Mouse (Mus musculus): ENCODE measurements around the gene Shc1. TPM values are rescaled to one million over a fixed set of nuclear protein-coding genes. Genes with fewer than 3 reads are reported as not detected.
A peak's percentile ranks its signal among the peaks of the same experiment; 100 is the strongest.

Gene Shc1
- 10 to 100 TPM; 12.1 to 12.4 TPM for total RNA-seq (2021)

DNA sequence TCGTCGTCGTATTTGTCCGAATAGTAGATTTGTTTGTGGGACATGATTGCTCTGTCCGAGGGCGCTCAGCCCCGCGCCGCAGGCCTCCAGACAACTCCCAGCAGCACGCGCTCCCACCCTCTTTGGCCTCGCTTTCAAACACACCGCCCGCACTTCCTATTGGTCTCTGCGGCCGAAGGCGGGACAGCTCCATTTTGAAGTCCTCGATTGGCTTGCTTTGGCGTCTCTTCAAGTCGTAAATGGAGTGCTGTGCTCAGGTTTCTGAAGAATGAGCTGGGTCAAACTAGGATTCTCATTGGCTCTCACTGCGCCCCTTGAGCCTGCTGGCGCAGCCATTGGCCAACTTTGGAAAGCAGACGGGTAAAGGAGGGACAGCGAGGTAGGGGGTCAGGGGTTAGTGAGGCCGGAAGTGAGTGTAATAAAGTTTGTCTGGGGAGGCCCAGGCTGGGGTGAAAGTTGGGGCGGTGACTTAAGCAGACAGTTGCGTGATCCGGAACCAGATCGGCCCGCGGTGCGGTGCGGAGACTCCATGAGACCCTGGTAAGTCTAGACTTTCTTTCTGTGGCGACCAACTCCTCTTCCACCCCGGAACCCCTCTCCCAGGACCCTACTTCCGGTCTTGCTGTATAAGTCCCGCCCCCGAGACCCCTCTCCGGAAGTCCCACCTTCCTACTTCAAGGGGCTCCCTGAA is at the start of gene Shc1, which contains the start of gene Cks1b:
TSS of gene Shc1 (plus strand) at position 274 of the 691 bp plus-strand sequence.
TSS of gene Cks1b (minus strand) at position 214 of the 691 bp plus-strand sequence.
- DNase-seq = peak; percentile 89 to 91

- no peak for DNase-seq
These were observed 44.5 kb upstream of the Shc1 start for GRCm38 (mm10) chr3:89373581-89374231.

DNA sequence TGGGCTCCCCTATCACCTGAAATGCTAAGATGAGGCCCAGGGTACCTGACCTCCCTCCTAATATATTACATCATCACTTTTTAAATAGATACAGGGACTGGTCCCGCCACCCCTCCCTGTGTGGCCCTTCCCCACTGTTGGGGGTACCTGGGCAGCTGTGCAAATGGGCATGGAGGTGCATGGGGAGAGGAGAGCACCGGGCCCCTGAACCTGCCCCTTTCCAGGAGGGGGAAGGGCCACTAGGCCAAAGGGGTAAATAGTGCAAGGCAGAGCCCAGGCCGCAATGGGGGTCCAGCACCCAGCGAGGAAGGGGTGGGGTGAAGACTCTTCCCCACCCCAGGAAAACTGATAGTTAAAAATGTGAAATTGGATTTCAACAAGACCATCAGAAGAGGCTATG is 40.4 kb upstream of the Shc1 start:
- DNase-seq = no peak

GRCm38 (mm10) chr3:89378394-89379067 is 39.7 kb upstream of the Shc1 start:
- DNase-seq = peak; percentile 78

DNA sequence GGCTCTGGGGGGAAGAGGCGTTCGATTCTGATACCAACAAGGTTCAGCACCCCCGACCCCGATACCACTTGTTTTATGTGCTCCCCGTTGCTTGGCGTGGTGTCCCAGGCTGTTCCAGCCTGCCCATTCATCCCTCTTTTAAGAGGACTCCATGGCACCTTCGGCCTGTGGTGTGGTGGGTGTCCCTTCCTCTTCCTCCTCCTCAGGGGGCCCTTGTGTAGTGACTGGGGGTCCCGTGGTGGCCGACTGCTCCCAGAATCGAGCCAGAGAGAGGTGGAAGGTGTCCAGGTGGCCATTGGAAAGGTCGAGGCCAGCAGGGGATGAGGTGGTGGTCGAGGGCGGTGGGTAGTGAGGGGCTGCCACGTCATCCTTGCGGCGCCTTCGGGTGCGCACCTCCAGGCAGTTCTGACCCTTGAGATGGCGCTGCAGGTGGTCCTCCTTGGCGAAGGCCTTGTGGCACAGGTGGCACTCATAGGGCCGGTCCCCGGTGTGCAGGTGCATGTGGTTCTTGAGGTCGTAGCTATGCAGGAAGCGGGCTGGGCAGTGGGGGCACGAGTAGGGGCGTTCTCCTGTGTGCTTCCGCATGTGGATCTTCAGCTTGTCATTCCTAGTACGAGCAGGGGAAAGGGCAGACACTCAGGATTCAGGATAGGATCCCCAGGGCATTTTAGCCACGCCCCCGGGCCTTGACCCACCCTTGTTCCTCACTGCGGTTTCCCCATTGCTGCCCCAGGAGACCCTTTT is 38.7 kb upstream of the Shc1 start:
- DNase-seq = no peak

GRCm38 (mm10) chr3:89380291-89380690 is 38.0 kb upstream of the Shc1 start:
- DNase-seq = no peak

DNA sequence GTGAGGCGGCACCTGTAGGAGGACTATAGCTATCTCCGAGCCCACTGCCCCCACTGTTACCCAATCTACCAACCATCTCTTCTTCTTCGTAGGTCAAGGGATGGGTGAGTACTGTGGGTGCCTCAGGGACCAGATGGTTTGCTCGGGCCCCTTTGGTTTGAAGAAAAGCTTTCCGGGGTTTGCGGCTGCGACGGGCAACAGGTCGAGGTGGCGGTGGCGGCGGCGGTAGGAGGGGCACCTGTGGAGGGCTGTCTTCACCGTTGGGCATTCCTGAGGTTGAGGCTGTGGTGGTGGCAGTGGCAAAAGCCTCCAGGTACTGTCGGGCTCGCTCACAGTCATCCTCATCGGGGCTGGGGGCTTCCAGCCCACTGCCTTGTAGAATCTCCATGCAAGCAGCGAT is 37.5 kb upstream of the Shc1 start:
- DNase-seq = no peak

- no peak for DNase-seq
These were observed 37.0 kb upstream of the Shc1 start for GRCm38 (mm10) chr3:89381233-89381632.

GRCm38 (mm10) chr3:89382033-89382882 is 36.0 kb upstream of the Shc1 start:
- DNase-seq = no peak

- DNase-seq = no peak
These were observed 35.3 kb upstream of the Shc1 start for GRCm38 (mm10) chr3:89382950-89383349.

DNA sequence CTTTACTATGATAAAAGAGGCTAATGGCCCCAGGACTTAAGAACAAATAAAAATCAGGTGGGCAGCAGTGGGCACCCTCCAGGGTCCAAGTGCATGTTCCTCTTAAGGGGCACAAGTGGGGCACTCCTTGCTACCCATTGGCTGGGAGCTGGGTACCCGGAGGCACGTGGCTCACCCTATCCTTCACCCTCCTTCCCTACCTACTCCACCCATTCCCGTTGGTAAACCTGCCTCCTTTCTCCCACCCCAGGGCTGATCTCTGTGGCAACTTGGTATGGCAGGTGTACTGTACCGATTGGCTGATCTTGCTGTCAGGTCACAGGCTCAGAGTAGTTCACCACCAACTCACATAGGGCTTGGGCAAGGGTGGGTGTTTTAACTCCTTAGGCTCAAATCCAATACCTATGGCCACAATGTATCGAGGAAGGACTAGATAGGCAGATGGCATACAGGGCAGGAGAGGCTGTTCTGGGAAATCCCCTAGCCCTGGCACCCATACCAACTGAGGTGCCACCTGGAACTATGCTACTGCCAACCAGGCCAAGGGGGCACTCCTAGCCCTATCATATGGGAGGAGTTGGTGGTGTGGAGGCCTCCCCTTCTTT is 34.5 kb upstream of the Shc1 start:
- no peak for DNase-seq

DNA sequence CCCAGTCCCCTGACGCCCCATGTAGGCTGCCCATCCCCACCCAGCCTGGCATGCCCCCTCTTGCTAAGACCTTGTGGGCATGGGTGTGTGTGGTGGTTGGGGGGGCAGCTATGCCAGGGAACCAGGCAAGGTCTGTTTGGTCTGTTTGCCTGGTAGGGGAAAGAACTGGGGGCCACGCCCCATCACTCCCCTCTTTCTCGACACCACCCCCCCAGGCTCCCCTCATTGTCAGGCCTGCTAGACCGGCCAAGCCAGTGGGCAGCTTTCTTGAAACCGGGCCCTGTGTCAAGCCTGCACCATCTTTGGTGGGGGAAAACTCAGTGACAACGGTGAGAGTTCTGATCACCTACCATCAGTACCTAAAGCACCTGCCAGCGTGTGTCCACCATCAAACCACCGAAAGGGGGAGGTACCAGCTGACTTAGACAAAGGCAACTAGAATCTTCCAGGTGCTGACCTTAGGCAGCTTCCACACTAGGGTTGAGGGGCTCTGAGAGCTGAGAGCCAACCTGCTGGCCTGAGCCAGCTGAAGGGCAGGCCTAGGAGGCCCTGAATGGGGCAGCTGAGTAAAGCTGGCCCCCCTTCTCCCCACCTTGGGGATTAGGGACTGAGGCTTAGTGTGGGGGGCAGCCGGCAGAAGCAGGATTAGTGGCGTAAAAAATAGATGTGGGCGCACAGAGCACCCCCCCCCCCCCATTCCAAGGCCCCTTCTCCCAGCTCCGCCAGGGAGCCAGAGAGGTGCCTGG is 33.7 kb upstream of the Shc1 start:
- DNase-seq = no peak

- no peak for DNase-seq
These were observed 32.8 kb upstream of the Shc1 start for GRCm38 (mm10) chr3:89385451-89385850.

DNA sequence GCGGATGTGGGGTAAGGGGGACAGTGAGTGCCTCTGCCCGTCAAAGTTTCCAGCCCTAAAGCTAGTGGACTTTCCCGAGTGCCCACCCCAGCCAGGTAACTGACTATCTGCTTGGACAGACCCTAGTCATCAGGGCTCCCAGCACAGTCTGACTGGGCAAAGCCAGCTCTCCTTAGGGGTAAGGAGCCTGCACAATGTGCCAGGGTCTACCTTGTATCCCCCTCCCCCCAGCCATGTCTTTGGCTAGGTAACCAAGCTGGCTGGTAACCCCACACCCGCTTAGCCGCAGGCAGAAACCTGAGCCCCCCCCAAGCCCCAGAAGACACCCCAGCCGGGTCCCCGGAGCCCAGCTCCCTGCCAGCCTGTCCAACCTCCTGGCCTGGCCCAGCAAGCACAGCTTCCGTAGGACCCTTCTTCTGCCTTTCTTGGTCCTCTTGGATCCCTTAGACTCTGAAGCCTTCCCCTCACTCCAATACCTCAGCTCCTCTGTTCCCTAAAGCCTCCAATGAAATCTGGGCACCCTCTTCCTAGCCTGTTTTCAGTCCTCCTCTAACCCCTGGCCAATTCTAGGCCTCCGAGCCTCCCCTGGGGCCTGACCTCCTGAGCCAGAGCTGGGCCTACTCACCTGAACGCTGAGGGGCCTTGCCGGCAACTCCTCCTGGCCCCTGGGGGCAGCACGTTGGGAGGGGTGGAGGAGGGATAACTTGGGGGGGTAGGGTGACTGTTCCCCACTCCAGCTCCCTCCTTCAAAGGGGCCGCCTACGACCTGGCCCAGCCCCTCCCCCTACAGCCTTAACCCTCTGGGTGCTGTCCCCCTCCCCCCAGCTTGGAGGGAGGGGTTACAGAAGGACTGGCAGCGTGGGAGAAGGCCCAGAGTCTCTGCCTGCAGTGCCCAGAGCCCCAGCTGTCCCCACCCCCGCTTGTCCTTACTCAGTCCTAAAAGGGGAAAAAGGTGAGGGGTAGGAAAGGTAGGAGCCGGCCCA is 31.5 kb upstream of the Shc1 start:
- no peak for DNase-seq

DNA sequence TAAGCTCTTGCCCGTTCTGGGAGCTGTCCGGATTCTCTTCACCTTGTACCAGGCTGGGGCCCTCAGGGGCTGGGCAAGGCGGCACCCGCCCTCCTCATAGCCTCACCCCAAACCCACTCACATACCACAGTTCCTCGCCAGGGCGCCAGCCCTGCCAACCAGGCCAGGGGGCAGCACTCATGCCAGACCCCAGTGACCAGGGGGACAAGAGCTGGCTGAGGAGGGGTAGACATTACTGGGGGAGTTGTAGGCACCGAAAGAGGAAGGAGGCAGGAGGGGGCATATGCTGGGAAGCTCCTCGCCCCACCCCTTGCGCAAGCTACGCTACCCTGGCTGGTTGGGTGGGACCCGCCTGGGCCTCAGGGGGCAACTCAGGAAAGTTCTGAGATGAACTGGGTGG is 30.6 kb upstream of the Shc1 start:
- no peak for DNase-seq

DNA sequence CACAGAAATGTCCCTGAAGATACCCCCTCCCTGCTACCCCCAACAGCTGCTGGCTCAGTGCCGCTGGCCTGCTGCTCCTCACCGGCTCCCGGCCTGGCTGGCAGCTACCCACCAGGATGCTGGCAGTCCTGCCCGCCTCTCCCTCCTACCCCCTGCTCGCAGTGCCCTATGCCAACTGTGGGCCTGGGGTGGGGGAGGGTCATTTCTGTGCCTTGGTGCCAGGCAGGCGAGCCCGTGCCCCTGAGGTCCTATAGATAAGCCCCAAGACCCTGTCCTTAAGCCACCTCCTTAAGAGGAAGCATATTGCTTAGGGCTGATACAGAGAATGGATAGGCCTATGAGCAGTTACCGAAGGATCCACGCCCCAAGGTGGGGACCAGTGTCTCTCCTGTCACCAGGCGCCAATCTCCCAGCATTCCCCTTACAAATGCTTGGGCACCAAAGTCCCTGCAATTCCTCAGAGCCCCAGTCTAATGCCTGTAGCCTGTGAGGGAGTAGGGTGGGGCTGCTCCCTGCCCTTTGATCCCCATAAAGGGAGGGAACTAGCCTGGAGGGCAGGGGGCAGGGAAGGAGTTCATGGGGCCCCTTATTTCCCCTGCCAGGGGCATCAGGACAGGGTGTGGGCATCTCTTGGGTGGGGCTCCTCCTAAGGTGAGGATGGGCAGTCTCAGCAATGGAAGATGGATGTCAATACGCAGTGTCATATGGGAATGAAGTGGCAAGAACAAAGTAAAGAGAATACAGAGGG is 29.9 kb upstream of the Shc1 start:
- peak in 1 of 2 experiments; percentile 65 for DNase-seq

DNA sequence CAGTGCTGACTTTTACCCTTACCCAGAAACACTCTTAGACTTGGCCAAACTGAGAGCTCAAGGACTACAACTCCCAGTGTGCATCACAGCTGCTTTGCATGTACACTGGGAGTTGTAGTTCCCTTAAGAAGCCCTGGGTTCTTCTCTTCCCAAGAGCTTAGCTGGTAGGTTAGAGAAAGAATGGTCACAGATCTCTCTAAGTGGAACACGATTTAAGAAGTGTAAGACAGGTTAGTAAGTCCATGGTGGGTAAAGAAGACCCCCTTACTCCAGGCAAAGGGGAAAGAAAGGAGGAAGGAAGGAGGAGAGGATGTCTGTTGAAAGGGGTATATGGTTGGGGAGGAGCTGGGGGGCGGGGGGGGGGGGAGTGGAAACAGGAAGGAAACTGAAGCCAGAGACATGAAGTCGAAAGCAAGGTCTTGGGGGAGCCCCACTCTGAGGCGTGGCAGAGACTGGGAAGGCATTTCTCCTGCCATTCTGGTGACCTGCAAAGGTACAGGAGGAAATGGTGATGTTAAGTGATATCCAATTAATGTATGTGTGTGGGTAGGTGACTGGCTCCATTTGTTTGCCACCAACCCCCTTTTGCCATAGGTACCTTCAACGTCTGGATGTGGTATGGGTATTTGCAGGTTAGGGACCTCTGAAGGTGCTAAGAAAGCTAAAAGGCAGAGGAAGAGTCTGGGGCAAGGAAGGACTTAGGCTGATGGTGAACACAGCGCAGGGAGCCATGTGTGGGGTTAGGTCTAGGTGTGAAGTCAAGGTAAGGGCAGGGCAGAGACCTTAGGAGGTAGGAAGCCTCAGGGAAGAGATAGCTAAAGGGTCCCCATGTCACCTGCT is 29.1 kb upstream of the Shc1 start:
- no peak for DNase-seq

DNA sequence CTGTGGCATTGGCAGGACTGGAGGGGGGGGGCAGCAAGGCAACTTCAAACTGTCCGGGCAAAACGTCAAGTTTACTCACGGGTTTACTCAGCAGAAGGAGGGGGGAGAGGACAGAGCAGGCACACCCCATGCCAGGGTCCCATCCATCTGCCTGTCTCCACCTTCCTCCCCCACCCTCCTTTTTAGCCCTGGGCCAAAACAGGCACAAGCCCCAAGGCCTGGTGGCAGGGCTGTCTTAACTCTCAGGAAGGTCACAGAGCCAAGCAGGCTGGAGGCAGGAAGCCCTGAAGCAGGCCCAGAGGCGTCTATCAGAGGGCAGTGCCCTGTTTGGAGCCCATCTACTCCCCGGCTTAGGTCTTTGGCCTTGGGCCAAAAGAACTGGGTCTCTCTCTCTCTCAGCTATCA is 28.1 kb upstream of the Shc1 start:
- DNase-seq = no peak
